Mouse (Mus musculus) embryonic facial prominence, embryonic 11.5 days (tissue): ENCODE measurements around the gene Gm30191. TPM values are rescaled to one million over a fixed set of nuclear protein-coding genes. Genes with fewer than 3 reads are reported as not detected.

Source experiments
- ATAC-seq: fragments of 200-750 bp; cut with Nextera tagmentation; replicated peaks from 2 replicates; pipeline ENCODE4 v1.8.0; 2017; ENCODE audit warnings: low read depth; ENCODE audit not compliant: insufficient number of reproducible peaks, low FRiP score, low TSS enrichment
- DNase-seq: peaks from one replicate; pipeline ENCODE4 v3.0.0-alpha.2; 2015; ENCODE audit warnings: low spot score
- H3K27ac ChIP-seq: fragments of 300-500 bp; sonication (generic); replicated peaks from 2 replicates; pipeline ENCODE4 v1.5.1; 2014; ENCODE audit warnings: mild to moderate bottlenecking, low read depth, low read length, control low read depth
- H3K27me3 ChIP-seq: fragments of 300-500 bp; sonication (generic); 2 replicates; pipeline ENCODE4 v1.6.1; 2014; ENCODE audit warnings: mild to moderate bottlenecking, low read length, moderate library complexity, mixed read lengths; ENCODE audit not compliant: control insufficient read depth, insufficient read depth
- H3K36me3 ChIP-seq: fragments of 300-500 bp; sonication (generic); replicated peaks from 2 replicates; pipeline ENCODE4 v1.6.1; 2014; ENCODE audit warnings: low read depth, mild to moderate bottlenecking, low read length, moderate library complexity, mixed read lengths; ENCODE audit not compliant: control insufficient read depth, insufficient read depth
- H3K4me1 ChIP-seq: fragments of 300-500 bp; sonication (generic); 2 replicates; pipeline ENCODE4 v1.6.1; 2014; ENCODE audit warnings: low read length, mixed read lengths; ENCODE audit not compliant: control insufficient read depth, insufficient read depth
- H3K4me2 ChIP-seq: fragments of 300-500 bp; sonication (generic); 2 replicates; pipeline ENCODE4 v1.6.1; 2014; ENCODE audit warnings: low read depth, mild to moderate bottlenecking, control low read depth, low read length, moderate library complexity
- H3K4me3 ChIP-seq: fragments of 300-500 bp; sonication (generic); 2 replicates; pipeline ENCODE4 v1.5.1; 2014; ENCODE audit warnings: low read depth, low read length, control low read depth
- H3K9ac ChIP-seq: fragments of 300-500 bp; sonication (generic); replicated peaks from 2 replicates; pipeline ENCODE4 v1.6.1; 2014; ENCODE audit warnings: mild to moderate bottlenecking, control low read depth, low read length
- H3K9me3 ChIP-seq: fragments of 300-500 bp; sonication (generic); replicated peaks from 2 replicates; pipeline ENCODE4 v1.6.1; 2016; ENCODE audit warnings: mild to moderate bottlenecking, low read length, inconsistent platforms, mixed read lengths; ENCODE audit not compliant: control insufficient read depth
- WGBS: fragments of 180-500 bp; shearing (Covaris S2); extraction: QIAGEN DNeasy Blood & Tissue Kit; methylation state at CpG from one replicate; pipeline ENCODE4 v1.1.7; 2014; 5-methylcytosine and 5-hydroxymethylcytosine counted together
- polyA plus RNA-seq: library from polyadenylated mRNA; unstranded; fragments of >200 nt; fragmentation: Nextera tagmentation; extraction: Ambion mirVana; gene quantifications from 2 replicates; pipeline ENCODE4 v1.2.1, GENCODE M21; 2014

Gm30191 gene
- polyA plus RNA-seq, 1 experiment from 2014 or later = not detected

GRCm38 (mm10) chr4:134254835-134255234 is 8.1 kb downstream of the Gm30191 start:
- DNase-seq = no peak
- WGBS = 19% methylated on average over 3 of the region's 3 CpGs
- no peak overlapping the region for H3K9ac ChIP-seq
- no peak overlapping the region for H3K4me2 ChIP-seq
- H3K4me1 ChIP-seq = peaks cover 22% of the 10 kb centered on the region
- peaks cover 31% of the 10 kb centered on the region for H3K27me3 ChIP-seq
- H3K36me3 ChIP-seq = no peaks in the 10 kb centered on the region
- H3K9me3 ChIP-seq = no peaks in the 10 kb centered on the region
- H3K27ac ChIP-seq = no peak overlapping the region
- ATAC-seq = no peak
- no peak overlapping the region for H3K4me3 ChIP-seq

GRCm38 (mm10) chr4:134255854-134256253 is 9.1 kb downstream of the Gm30191 start:
- Histone ChIP-seq H3K27me3 (peaks cover 24% of the 10 kb centered on the region), H3K9ac (peak overlapping the region; percentile 32)
- ATAC-seq = no peak

GRCm38 (mm10) chr4:134256407-134257197 is 9.9 kb downstream of the Gm30191 start:
- Histone ChIP-seq H3K36me3 (no peaks in the 10 kb centered on the region), H3K27me3 (peaks cover 16% of the 10 kb centered on the region), H3K9me3 (no peaks in the 10 kb centered on the region), H3K27ac (peak overlapping the region; percentile 35; the same call in 1 of the 2 replicates), H3K9ac (peak overlapping the region; percentile 32), H3K4me2 (no peak overlapping the region), H3K4me1 (peaks cover 22% of the 10 kb centered on the region), H3K4me3 (no peak overlapping the region)
- WGBS = 7% methylated on average over 19 of the region's 19 CpGs
- DNase-seq = peak; percentile 49
- ATAC-seq = no peak

More at GRCm38 (mm10) chr4:134255854-134256253, 9.1 kb downstream of the Gm30191 start:
- Histone ChIP-seq H3K4me3 (no peak overlapping the region), H3K4me2 (no peak overlapping the region), H3K36me3 (no peaks in the 10 kb centered on the region), H3K27ac (no peak overlapping the region), H3K4me1 (peaks cover 22% of the 10 kb centered on the region), H3K9me3 (no peaks in the 10 kb centered on the region)
- 13% methylated on average over 4 of the region's 4 CpGs for WGBS
- peak; percentile 25 for DNase-seq

GRCm38 (mm10) chr4:134257198-134258009 is 10.7 kb downstream of the Gm30191 start:
- no peak for DNase-seq

GRCm38 (mm10) chr4:134258354-134258753 is 11.6 kb downstream of the Gm30191 start:
- H3K9me3 ChIP-seq = no peaks in the 10 kb centered on the region
- no peak overlapping the region for H3K27ac ChIP-seq
- DNase-seq (no peak), ATAC-seq (no peak)
- no peak overlapping the region for H3K4me2 ChIP-seq
- WGBS = 59% methylated on average over 11 of the region's 11 CpGs
- H3K36me3 ChIP-seq = no peaks in the 10 kb centered on the region
- no peak overlapping the region for H3K4me3 ChIP-seq
- H3K9ac ChIP-seq = no peak overlapping the region
- no peaks in the 10 kb centered on the region; the same call in 1 of the 2 replicates for H3K27me3 ChIP-seq
- peaks cover 18% of the 10 kb centered on the region for H3K4me1 ChIP-seq

More at GRCm38 (mm10) chr4:134257198-134258009, 10.7 kb downstream of the Gm30191 start:
- Histone ChIP-seq H3K4me2 (no peak overlapping the region), H3K4me3 (no peak overlapping the region), H3K27me3 (peaks cover 8% of the 10 kb centered on the region), H3K27ac (no peak overlapping the region), H3K4me1 (peaks cover 18% of the 10 kb centered on the region), H3K36me3 (no peaks in the 10 kb centered on the region), H3K9me3 (no peaks in the 10 kb centered on the region), H3K9ac (no peak overlapping the region; the same call in 1 of the 2 replicates)
- 10% methylated on average over 11 of the region's 11 CpGs for WGBS
- ATAC-seq = no peak

GRCm38 (mm10) chr4:134263191-134263590 is 16.5 kb downstream of the Gm30191 start:
- Histone ChIP-seq H3K36me3 (no peaks in the 10 kb centered on the region), H3K27ac (no peak overlapping the region), H3K4me3 (no peak overlapping the region), H3K4me1 (no peaks in the 10 kb centered on the region), H3K4me2 (no peak overlapping the region), H3K27me3 (no peaks in the 10 kb centered on the region), H3K9me3 (no peaks in the 10 kb centered on the region), H3K9ac (no peak overlapping the region)
- 35% methylated on average over 6 of the region's 6 CpGs for WGBS
- ATAC-seq = no peak
- peak; percentile 69 for DNase-seq

- no peak overlapping the region for H3K27ac ChIP-seq
- no peaks in the 10 kb centered on the region for H3K4me1 ChIP-seq
- H3K4me3 ChIP-seq = no peak overlapping the region
- no peaks in the 10 kb centered on the region for H3K36me3 ChIP-seq
- H3K9ac ChIP-seq = no peak overlapping the region
- WGBS = 56% methylated on average over 9 of the region's 9 CpGs
- H3K27me3 ChIP-seq = no peaks in the 10 kb centered on the region
- no peaks in the 10 kb centered on the region for H3K9me3 ChIP-seq
- DNase-seq = no peak
- ATAC-seq = no peak
- H3K4me2 ChIP-seq = no peak overlapping the region
These were observed 19.3 kb downstream of the Gm30191 start for GRCm38 (mm10) chr4:134265860-134266585.
